Mouse (Mus musculus) myocyte (in vitro differentiated cells): Measurements from ENCODE around the gene Eif4e3. TPM values are rescaled to one million over a fixed set of nuclear protein-coding genes. Genes with fewer than 3 reads are reported as not detected.

Experiments used
- H3K27me3 ChIP-seq: one replicate; pipeline ENCODE4 v1.6.1; 2011; ENCODE audit not compliant: control insufficient read depth, insufficient read depth, insufficient read length
- H3K36me3 ChIP-seq: one replicate; pipeline ENCODE4 v1.6.1; 2011; ENCODE audit not compliant: control insufficient read depth, insufficient read depth
- H3K4me2 ChIP-seq: one replicate; pipeline ENCODE4 v1.6.1; 2011; ENCODE audit warnings: low read depth, control low read depth
- H3K4me3 ChIP-seq: one replicate; pipeline ENCODE4 v1.5.1; 2011; ENCODE audit warnings: mild to moderate bottlenecking, control low read depth, moderate library complexity
- H3K79me2 ChIP-seq: one replicate; pipeline ENCODE4 v1.6.1; 2011; ENCODE audit not compliant: control insufficient read depth, insufficient read depth
- H3ac ChIP-seq: one replicate; pipeline ENCODE4 v1.6.1; 2011; ENCODE audit not compliant: control insufficient read depth, insufficient read length
- CEBPB ChIP-seq: IDR thresholded peaks from 2 replicates; pipeline ENCODE4 v1.6.1; 2011; ENCODE audit warnings: mild to moderate bottlenecking, moderate library complexity; ENCODE audit not compliant: poor library complexity, insufficient read depth, severe bottlenecking
- E2F4 ChIP-seq: IDR thresholded peaks from one replicate; pipeline ENCODE4 v1.6.1; 2011; ENCODE audit warnings: mild to moderate bottlenecking, control low read depth, moderate library complexity; ENCODE audit not compliant: insufficient read depth
- MAX ChIP-seq: IDR thresholded peaks from one replicate; pipeline ENCODE4 v1.6.1; 2011; ENCODE audit warnings: low read depth, mild to moderate bottlenecking, control low read depth
- MYOD1 ChIP-seq, 3 experiments: IDR thresholded peaks; one replicate each; pipeline ENCODE4 v1.6.1; 2011; ENCODE audit warnings: control low read depth in 2 of 3, low read depth in 2 of 3, mild to moderate bottlenecking in 2 of 3, moderate library complexity in 1 of 3; ENCODE audit not compliant: insufficient read length in 2 of 3, control insufficient read depth in 1 of 3
- MYOG ChIP-seq, 3 experiments: IDR thresholded peaks; one replicate each; pipeline ENCODE4 v1.6.1; 2011; ENCODE audit warnings: control low read depth in 2 of 3, low read depth in 2 of 3, mild to moderate bottlenecking in 2 of 3; ENCODE audit not compliant: insufficient read length in 2 of 3, control insufficient read depth in 1 of 3, insufficient read depth in 1 of 3
- POLR2A ChIP-seq: IDR thresholded peaks from one replicate; pipeline ENCODE4 v1.6.1; 2011; ENCODE audit warnings: low read depth, mild to moderate bottlenecking, control low read depth, moderate library complexity; ENCODE audit not compliant: insufficient read length
- POLR2AphosphoS2 ChIP-seq: IDR thresholded peaks from one replicate; pipeline ENCODE4 v1.6.1; 2011; ENCODE audit warnings: low read depth, control low read depth; ENCODE audit not compliant: insufficient read length
- REST ChIP-seq: IDR thresholded peaks from one replicate; pipeline ENCODE4 v1.6.1; 2011; ENCODE audit warnings: mild to moderate bottlenecking, control low read depth, moderate library complexity; ENCODE audit not compliant: insufficient read depth, insufficient read length
- SRF ChIP-seq: IDR thresholded peaks from one replicate; pipeline ENCODE4 v1.6.1; 2011; ENCODE audit warnings: low read depth; ENCODE audit not compliant: control insufficient read depth, insufficient read length
- TCF12 ChIP-seq: IDR thresholded peaks from one replicate; pipeline ENCODE4 v1.6.1; 2011; ENCODE audit warnings: mild to moderate bottlenecking, control low read depth; ENCODE audit not compliant: poor library complexity, insufficient read depth, severe bottlenecking
- TCF3 ChIP-seq: IDR thresholded peaks from one replicate; pipeline ENCODE4 v1.6.1; 2011; ENCODE audit warnings: low read depth, control low read depth; ENCODE audit not compliant: insufficient read length
- USF1 ChIP-seq: IDR thresholded peaks from one replicate; pipeline ENCODE4 v1.6.1; 2011; ENCODE audit warnings: low read depth, mild to moderate bottlenecking, control low read depth, moderate library complexity
- polyA plus RNA-seq: library from polyadenylated mRNA; unstranded; fragments of >200 nt; fragmentation: generic; extraction: Trizol; gene quantifications from one replicate; pipeline ENCODE4 v1.2.1, GENCODE M21; 2012; ENCODE audit warnings: missing spikeins

Gene Eif4e3
- 6.1 TPM for polyA plus RNA-seq

- Histone ChIP-seq H3K27me3 (no peaks in the 10 kb centered on the region), H3K79me2 (no peaks in the 10 kb centered on the region), H3K4me3 (peak within 1 kb of the TSS; percentile 44), H3ac (peak within 1 kb of the TSS; percentile 49), H3K36me3 (no peaks in the 10 kb centered on the region), H3K4me2 (peak within 1 kb of the TSS; percentile 94)
- TF ChIP-seq POLR2AphosphoS2, result peak; percentile 46
- TF ChIP-seq MYOG (IDR thresholded peaks at IDR 0.05; ENCODE audit: control insufficient read depth in 1 of 3, insufficient read depth in 1 of 3, insufficient read length in 2 of 3, low read depth in 2 of 3), result peak in 1 of 3 experiments; percentile 36
- no peak for TF ChIP-seq MAX
- TF ChIP-seq POLR2A, result peak; percentile 85
- TF ChIP-seq MYOD1 (IDR thresholded peaks at IDR 0.05; ENCODE audit: control insufficient read depth in 1 of 3, insufficient read length in 2 of 3, low read depth in 2 of 3), result peak in 2 of 3 experiments; percentile 15 to 29
- TF ChIP-seq E2F4, result no peak
- TF ChIP-seq TCF3, result no peak
- no peak for TF ChIP-seq USF1
Observed at GRCm38 (mm10) chr6:99666318-99667171, at the start of gene Eif4e3, which contains the start of gene Gm20696. TSS of gene Eif4e3 (minus strand) at chr6:99666771. TSS of gene Gm20696 (minus strand) at chr6:99666797.

GRCm38 (mm10) chr6:99715913-99716312, 49.3 kb upstream of the Eif4e3 start:
- Histone ChIP-seq H3K4me2 (no peak overlapping the region), H3K79me2 (no peaks in the 10 kb centered on the region), H3ac (no peak overlapping the region), H3K36me3 (no peaks in the 10 kb centered on the region), H3K27me3 (peaks cover 22% of the 10 kb centered on the region), H3K4me3 (no peak overlapping the region)
- TF ChIP-seq MYOG (IDR thresholded peaks at IDR 0.05; ENCODE audit: control insufficient read depth in 1 of 3, insufficient read depth in 1 of 3, insufficient read length in 2 of 3, low read depth in 2 of 3) (no peak), MYOD1 (IDR thresholded peaks at IDR 0.05; ENCODE audit: control insufficient read depth in 1 of 3, insufficient read length in 2 of 3, low read depth in 2 of 3) (no peak), TCF12 (no peak), REST (no peak), USF1 (no peak), POLR2A (no peak), SRF (no peak), MAX (no peak), E2F4 (no peak), TCF3 (no peak)

GRCm38 (mm10) chr6:99715191-99715590, 48.6 kb upstream of the Eif4e3 start:
- peaks cover 26% of the 10 kb centered on the region for H3K27me3 ChIP-seq
- H3ac ChIP-seq, result no peak overlapping the region
- TF ChIP-seq E2F4, result no peak
- no peak for TF ChIP-seq CEBPB
- TF ChIP-seq TCF12, result no peak
- H3K4me3 ChIP-seq, result no peak overlapping the region
- no peak overlapping the region for H3K4me2 ChIP-seq
- no peaks in the 10 kb centered on the region for H3K36me3 ChIP-seq
- no peaks in the 10 kb centered on the region for H3K79me2 ChIP-seq

- H3K36me3 ChIP-seq, result no peaks in the 10 kb centered on the region
- peaks cover 26% of the 10 kb centered on the region for H3K27me3 ChIP-seq
- no peak overlapping the region for H3K4me2 ChIP-seq
- H3K79me2 ChIP-seq, result no peaks in the 10 kb centered on the region
- TF ChIP-seq TCF12 (no peak), MAX (no peak), SRF (no peak), CEBPB (no peak), REST (no peak), POLR2A (no peak), TCF3 (no peak), MYOG (IDR thresholded peaks at IDR 0.05; ENCODE audit: control insufficient read depth in 1 of 3, insufficient read depth in 1 of 3, insufficient read length in 2 of 3, low read depth in 2 of 3) (no peak), E2F4 (no peak), USF1 (no peak), POLR2AphosphoS2 (no peak), MYOD1 (IDR thresholded peaks at IDR 0.05; ENCODE audit: control insufficient read depth in 1 of 3, insufficient read length in 2 of 3, low read depth in 2 of 3) (no peak)
- no peak overlapping the region for H3ac ChIP-seq
- H3K4me3 ChIP-seq, result no peak overlapping the region
Observed at GRCm38 (mm10) chr6:99713256-99713655, 46.7 kb upstream of the Eif4e3 start.

- no peak overlapping the region for H3K4me3 ChIP-seq
- H3K36me3 ChIP-seq, result no peaks in the 10 kb centered on the region
- H3K4me2 ChIP-seq, result no peak overlapping the region
- H3ac ChIP-seq, result no peak overlapping the region
- no peak for TF ChIP-seq MYOD1 (IDR thresholded peaks at IDR 0.05; ENCODE audit: control insufficient read depth in 1 of 3, insufficient read length in 2 of 3, low read depth in 2 of 3)
- no peak for TF ChIP-seq E2F4
- TF ChIP-seq POLR2A, result no peak
- TF ChIP-seq TCF3, result no peak
- no peak for TF ChIP-seq POLR2AphosphoS2
- no peak for TF ChIP-seq MYOG (IDR thresholded peaks at IDR 0.05; ENCODE audit: control insufficient read depth in 1 of 3, insufficient read depth in 1 of 3, insufficient read length in 2 of 3, low read depth in 2 of 3)
- no peak for TF ChIP-seq USF1
- TF ChIP-seq TCF12, result no peak
- no peaks in the 10 kb centered on the region for H3K79me2 ChIP-seq
- peaks cover 26% of the 10 kb centered on the region for H3K27me3 ChIP-seq
Observed at GRCm38 (mm10) chr6:99711576-99712101, 45.1 kb upstream of the Eif4e3 start.
